Mouse (Mus musculus): ENCODE measurements around the gene Syngr4. TPM values are rescaled to one million over a fixed set of nuclear protein-coding genes. Genes with fewer than 3 reads are reported as not detected.

The Syngr4 gene
- polyA plus RNA-seq, 1 experiment: not detected

DNA sequence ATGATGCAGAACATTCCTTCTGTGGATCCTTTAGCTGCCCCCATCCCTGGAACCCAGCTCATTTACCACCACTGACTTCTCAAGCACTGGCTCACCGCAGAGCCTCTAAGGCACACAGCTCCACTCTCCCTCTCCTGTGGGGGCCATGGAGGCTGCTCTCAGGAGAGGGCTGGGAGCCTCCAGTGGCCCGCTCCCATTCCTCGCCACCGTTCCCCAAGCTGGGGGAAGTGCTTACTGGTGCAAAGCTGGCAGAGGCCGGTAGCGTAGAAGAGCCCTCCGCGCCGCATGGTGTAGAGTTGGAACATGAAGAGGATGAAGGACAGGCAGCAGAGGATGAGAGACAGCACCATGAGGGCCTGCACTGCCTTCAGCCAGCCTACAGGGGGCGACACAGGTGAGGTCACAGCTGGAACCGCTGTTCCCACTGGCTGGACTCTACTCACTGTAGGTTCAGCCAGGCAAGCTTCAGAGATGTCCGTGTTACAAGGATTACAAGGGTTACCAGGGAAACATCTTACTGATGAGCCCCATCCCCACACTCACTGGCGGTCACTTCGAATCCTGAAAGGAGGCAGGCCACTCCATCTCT is 22.7 kb upstream of the Syngr4 start:
- peak overlapping the region; percentile 16 for H3K4me3 ChIP-seq (replicated peaks; ENCODE audit: control insufficient read depth, low read depth, low read length)
- 62% methylated on average over 14 of the region's 14 CpGs for WGBS
- no peak overlapping the region for H3K27ac ChIP-seq (ENCODE audit: control insufficient read depth, insufficient read depth, low read depth, low read length, poor library complexity)
- TF ChIP-seq POLR2A (IDR thresholded peaks at IDR 0.05; ENCODE audit: borderline replicate concordance, control insufficient read depth, low read depth, low read length) (no peak), CTCF (IDR thresholded peaks at IDR 0.05; ENCODE audit: control insufficient read depth, insufficient read depth, low read length) (peak; percentile 71)
- peaks cover 17% of the 10 kb centered on the region for H3K4me1 ChIP-seq (ENCODE audit: control insufficient read depth, insufficient read depth, low read length)

- WGBS: 72% methylated on average over 15 of the region's 15 CpGs
- H3K27ac ChIP-seq (ENCODE audit: control insufficient read depth, insufficient read depth, low read depth, low read length, poor library complexity): peak overlapping the region; percentile 65; the same call in 1 of the 2 replicates
- H3K4me1 ChIP-seq (ENCODE audit: control insufficient read depth, insufficient read depth, low read length): peaks cover 17% of the 10 kb centered on the region
- no peak overlapping the region for H3K4me3 ChIP-seq (replicated peaks; ENCODE audit: control insufficient read depth, low read depth, low read length)
- TF ChIP-seq CTCF (IDR thresholded peaks at IDR 0.05; ENCODE audit: control insufficient read depth, insufficient read depth, low read length): no peak
- no peak for TF ChIP-seq POLR2A (IDR thresholded peaks at IDR 0.05; ENCODE audit: borderline replicate concordance, control insufficient read depth, low read depth, low read length)
Measured at GRCm38 (mm10) chr7:45917926-45918325, 21.4 kb upstream of the Syngr4 start.

GRCm38 (mm10) chr7:45917004-45917704 is 20.6 kb upstream of the Syngr4 start:
- 18% methylated on average over 13 of the region's 13 CpGs for WGBS
- H3K4me1 ChIP-seq (ENCODE audit: control insufficient read depth, insufficient read depth, low read length): peaks cover 16% of the 10 kb centered on the region
- peak overlapping the region; percentile 65 for H3K27ac ChIP-seq (ENCODE audit: control insufficient read depth, insufficient read depth, low read depth, low read length, poor library complexity)
- H3K4me3 ChIP-seq (replicated peaks; ENCODE audit: control insufficient read depth, low read depth, low read length): peak overlapping the region; percentile 19
- no peak for TF ChIP-seq POLR2A (IDR thresholded peaks at IDR 0.05; ENCODE audit: borderline replicate concordance, control insufficient read depth, low read depth, low read length)
- no peak for TF ChIP-seq CTCF (IDR thresholded peaks at IDR 0.05; ENCODE audit: control insufficient read depth, insufficient read depth, low read length)

- Histone ChIP-seq H3K27ac (ENCODE audit: control insufficient read depth, insufficient read depth, low read depth, low read length, poor library complexity) (peak overlapping the region; percentile 91), H3K4me3 (replicated peaks; ENCODE audit: control insufficient read depth, low read depth, low read length) (peak overlapping the region; percentile 74), H3K4me1 (ENCODE audit: control insufficient read depth, insufficient read depth, low read length) (peaks cover 10% of the 10 kb centered on the region)
- WGBS: 12% methylated on average over 26 of the region's 26 CpGs
- TF ChIP-seq POLR2A (IDR thresholded peaks at IDR 0.05; ENCODE audit: borderline replicate concordance, control insufficient read depth, low read depth, low read length): peak; percentile 76; the same call in 1 of the 2 replicates
- TF ChIP-seq CTCF (IDR thresholded peaks at IDR 0.05; ENCODE audit: control insufficient read depth, insufficient read depth, low read length): no peak
Measured at GRCm38 (mm10) chr7:45916056-45917003, 19.8 kb upstream of the Syngr4 start.

GRCm38 (mm10) chr7:45915011-45915410 is 18.5 kb upstream of the Syngr4 start:
- 76% methylated on average over 5 of the region's 5 CpGs for WGBS

DNA sequence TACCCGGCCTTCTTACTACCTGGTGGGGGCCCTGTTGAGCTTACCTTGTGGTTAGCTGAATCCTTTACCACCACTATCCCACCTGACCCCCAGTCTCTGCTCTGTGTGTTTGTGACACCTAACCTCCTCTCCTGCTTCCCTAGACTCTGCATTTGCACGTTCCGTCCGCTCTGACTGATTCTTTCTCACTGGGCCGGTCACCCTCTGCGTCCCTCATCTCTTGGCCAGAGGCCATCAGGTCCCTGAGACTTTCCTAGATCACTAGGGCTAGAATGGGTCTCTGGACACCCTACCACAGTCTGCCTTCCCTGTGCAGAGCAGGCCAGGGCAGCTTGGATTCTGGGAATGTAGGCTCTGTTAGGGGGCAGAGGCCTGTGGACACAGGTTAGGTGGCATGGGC is 17.6 kb upstream of the Syngr4 start:
- TF ChIP-seq CTCF (IDR thresholded peaks at IDR 0.05; ENCODE audit: control insufficient read depth, insufficient read depth, low read length) (no peak), POLR2A (IDR thresholded peaks at IDR 0.05; ENCODE audit: borderline replicate concordance, control insufficient read depth, low read depth, low read length) (no peak)
- no peak overlapping the region for H3K27ac ChIP-seq (ENCODE audit: control insufficient read depth, insufficient read depth, low read depth, low read length, poor library complexity)
- WGBS: 86% methylated on average over 6 of the region's 6 CpGs
- H3K4me3 ChIP-seq (replicated peaks; ENCODE audit: control insufficient read depth, low read depth, low read length): no peak overlapping the region
- peaks cover 5% of the 10 kb centered on the region for H3K4me1 ChIP-seq (ENCODE audit: control insufficient read depth, insufficient read depth, low read length)

More at GRCm38 (mm10) chr7:45915011-45915410, 18.5 kb upstream of the Syngr4 start:
- TF ChIP-seq CTCF (IDR thresholded peaks at IDR 0.05; ENCODE audit: control insufficient read depth, insufficient read depth, low read length) (no peak), POLR2A (IDR thresholded peaks at IDR 0.05; ENCODE audit: borderline replicate concordance, control insufficient read depth, low read depth, low read length) (no peak)
- H3K4me3 ChIP-seq (replicated peaks; ENCODE audit: control insufficient read depth, low read depth, low read length): no peak overlapping the region
- peaks cover 10% of the 10 kb centered on the region for H3K4me1 ChIP-seq (ENCODE audit: control insufficient read depth, insufficient read depth, low read length)
- H3K27ac ChIP-seq (ENCODE audit: control insufficient read depth, insufficient read depth, low read depth, low read length, poor library complexity): no peak overlapping the region

GRCm38 (mm10) chr7:45909145-45909544 is 12.6 kb upstream of the Syngr4 start:
- no peak overlapping the region for H3K27ac ChIP-seq (ENCODE audit: control insufficient read depth, insufficient read depth, low read depth, low read length, poor library complexity)
- no peak for TF ChIP-seq POLR2A (IDR thresholded peaks at IDR 0.05; ENCODE audit: borderline replicate concordance, control insufficient read depth, low read depth, low read length)
- TF ChIP-seq CTCF (IDR thresholded peaks at IDR 0.05; ENCODE audit: control insufficient read depth, insufficient read depth, low read length): no peak
- WGBS: 70% methylated on average over 16 of the region's 16 CpGs
- no peak overlapping the region for H3K4me3 ChIP-seq (replicated peaks; ENCODE audit: control insufficient read depth, low read depth, low read length)
- H3K4me1 ChIP-seq (ENCODE audit: control insufficient read depth, insufficient read depth, low read length): peaks cover 1% of the 10 kb centered on the region; the same call in 1 of the 2 replicates

DNA sequence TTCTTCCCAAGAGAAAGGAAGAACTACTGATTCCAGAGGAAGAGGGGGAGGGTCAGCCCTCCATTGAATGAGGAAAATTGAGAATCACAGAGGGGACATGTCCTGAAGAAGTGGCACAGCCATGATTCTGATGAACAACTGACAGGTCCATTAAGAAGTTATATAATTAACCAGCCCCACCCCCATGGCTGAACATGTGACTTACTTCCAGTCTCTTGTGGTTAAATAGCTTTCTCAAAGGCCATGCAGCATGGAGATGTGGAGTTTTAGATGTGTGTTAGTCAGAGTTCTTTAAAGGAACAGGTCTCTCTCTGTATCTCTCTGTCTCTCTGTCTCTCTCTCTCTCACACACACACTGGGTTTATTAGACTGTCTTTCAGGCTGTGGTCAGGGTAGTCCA is 11.9 kb upstream of the Syngr4 start:
- H3K27ac ChIP-seq (ENCODE audit: control insufficient read depth, insufficient read depth, low read depth, low read length, poor library complexity): no peak overlapping the region
- no peak overlapping the region for H3K4me3 ChIP-seq (replicated peaks; ENCODE audit: control insufficient read depth, low read depth, low read length)
- peaks cover 1% of the 10 kb centered on the region; the same call in 1 of the 2 replicates for H3K4me1 ChIP-seq (ENCODE audit: control insufficient read depth, insufficient read depth, low read length)
- no peak for TF ChIP-seq POLR2A (IDR thresholded peaks at IDR 0.05; ENCODE audit: borderline replicate concordance, control insufficient read depth, low read depth, low read length)
- TF ChIP-seq CTCF (IDR thresholded peaks at IDR 0.05; ENCODE audit: control insufficient read depth, insufficient read depth, low read length): no peak
